Mouse (Mus musculus) cortical plate, adult 2 months (tissue): ENCODE data around the gene Ccdc51.

ENCODE experiments used
- CTCF ChIP-seq: fragments of 200-500 bp; IDR thresholded peaks from 2 replicates; pipeline ENCODE4 v1.5.1; 2011; ENCODE audit warnings: mild to moderate bottlenecking, control low read depth, low read length; ENCODE audit not compliant: insufficient read depth; ENCODE audit errors: extremely low read depth
- POLR2A ChIP-seq: fragments of 200-500 bp; IDR thresholded peaks from 2 replicates; pipeline ENCODE4 v1.6.1; 2011; ENCODE audit warnings: mild to moderate bottlenecking, low read length, control low read depth; ENCODE audit not compliant: insufficient read depth; ENCODE audit errors: extremely low read depth

DNA sequence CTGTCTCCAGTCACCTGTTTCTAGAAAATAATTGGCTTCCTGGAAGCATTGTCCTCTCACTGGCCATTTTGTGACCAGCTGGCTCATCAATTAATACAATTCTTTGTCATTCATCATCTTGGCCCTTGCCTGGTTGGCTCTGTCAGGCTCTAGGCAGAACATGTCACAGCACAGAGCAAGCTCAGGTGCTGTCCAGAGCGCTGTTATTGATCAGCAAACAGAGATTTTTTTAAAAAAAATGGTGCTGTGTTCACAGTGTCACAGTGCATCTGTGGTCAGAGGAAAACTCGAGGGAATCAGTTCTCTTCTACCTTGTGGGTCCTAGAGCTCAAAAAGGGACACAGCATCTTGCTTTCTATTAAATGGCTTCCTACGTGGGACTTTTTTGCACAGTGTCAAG, 43.2 kb downstream of the Ccdc51 start:
- TF ChIP-seq CTCF (no peak), POLR2A (no peak)
